Mouse (Mus musculus) heart, embryonic 13.5 days (tissue): Measurements from ENCODE around the gene Gm45713. TPM values are rescaled to one million over a fixed set of nuclear protein-coding genes. Genes with fewer than 3 reads are reported as not detected.
A peak's percentile ranks its signal among the peaks of the same experiment; 100 is the strongest.
"Not testable (repeated sequence)": the region's sequence is repeated elsewhere in the genome, so short reads cannot be mapped to it uniquely, and the experiment has no call there.

ENCODE experiments used
- ATAC-seq: fragments of 200-750 bp; cut with Nextera tagmentation; 2 replicates; pipeline ENCODE4 v1.8.0; 2017; ENCODE audit warnings: moderate TSS enrichment; ENCODE audit not compliant: insufficient number of reproducible peaks, low FRiP score, low TSS enrichment; ENCODE audit errors: extremely low read depth
- H3K27ac ChIP-seq: fragments of 300-500 bp; sonication (generic); replicated peaks from 2 replicates; pipeline ENCODE4 v1.5.1; 2015; ENCODE audit warnings: moderate library complexity, mild to moderate bottlenecking, inconsistent platforms
- H3K27me3 ChIP-seq: fragments of 300-500 bp; sonication (generic); replicated peaks from 2 replicates; pipeline ENCODE4 v1.6.1; 2015; ENCODE audit warnings: mild to moderate bottlenecking, inconsistent platforms
- H3K36me3 ChIP-seq: fragments of 300-500 bp; sonication (generic); 2 replicates; pipeline ENCODE4 v1.6.1; 2015; ENCODE audit warnings: mild to moderate bottlenecking, inconsistent platforms
- H3K4me1 ChIP-seq: fragments of 300-500 bp; sonication (generic); 2 replicates; pipeline ENCODE4 v1.6.1; 2015; ENCODE audit warnings: inconsistent platforms
- H3K4me2 ChIP-seq: fragments of 300-500 bp; sonication (generic); 2 replicates; pipeline ENCODE4 v1.6.1; 2015; ENCODE audit warnings: inconsistent platforms, mild to moderate bottlenecking, moderate library complexity
- H3K4me3 ChIP-seq: fragments of 300-500 bp; sonication (generic); 2 replicates; pipeline ENCODE4 v1.5.1; 2015; ENCODE audit warnings: moderate library complexity, mild to moderate bottlenecking, inconsistent platforms
- H3K9ac ChIP-seq: fragments of 300-500 bp; sonication (generic); 2 replicates; pipeline ENCODE4 v1.6.1; 2015; ENCODE audit warnings: inconsistent platforms, mild to moderate bottlenecking, moderate library complexity
- H3K9me3 ChIP-seq: fragments of 300-500 bp; sonication (generic); 2 replicates; pipeline ENCODE4 v1.6.1; 2016; ENCODE audit warnings: inconsistent platforms
- WGBS: fragments of 180-500 bp; shearing (Covaris S2); methylation state at CpG from one replicate; pipeline ENCODE4 v1.1.7; 2015; ENCODE audit warnings: mixed read lengths; 5-methylcytosine and 5-hydroxymethylcytosine counted together
- polyA plus RNA-seq: library from polyadenylated mRNA; unstranded; fragments of >200 nt; fragmentation: Nextera tagmentation; extraction: Ambion mirVana; gene quantifications from 2 replicates; pipeline ENCODE4 v1.2.1, GENCODE M21; 2015

The Gm45713 gene
- polyA plus RNA-seq, 1 experiment from 2014 or later = 0.17 TPM

GRCm38 (mm10) chr7:45121966-45122365 lies 14.1 kb downstream of the Gm45713 start:
- Histone ChIP-seq H3K27me3 (no peaks in the 10 kb centered on the region), H3K4me2 (0 out of 2 replicates have a peak overlapping the region, but pooled peaks have one; percentile 76), H3K4me1 (peaks cover 58% of the 10 kb centered on the region), H3K9me3 (no peaks in the 10 kb centered on the region), H3K4me3 (peak overlapping the region; percentile 5; the same call in 1 of the 2 replicates), H3K9ac (peak overlapping the region; percentile 53), H3K36me3 (peaks cover 80% of the 10 kb centered on the region), H3K27ac (peak overlapping the region; percentile 21)
- no peak for ATAC-seq

DNA sequence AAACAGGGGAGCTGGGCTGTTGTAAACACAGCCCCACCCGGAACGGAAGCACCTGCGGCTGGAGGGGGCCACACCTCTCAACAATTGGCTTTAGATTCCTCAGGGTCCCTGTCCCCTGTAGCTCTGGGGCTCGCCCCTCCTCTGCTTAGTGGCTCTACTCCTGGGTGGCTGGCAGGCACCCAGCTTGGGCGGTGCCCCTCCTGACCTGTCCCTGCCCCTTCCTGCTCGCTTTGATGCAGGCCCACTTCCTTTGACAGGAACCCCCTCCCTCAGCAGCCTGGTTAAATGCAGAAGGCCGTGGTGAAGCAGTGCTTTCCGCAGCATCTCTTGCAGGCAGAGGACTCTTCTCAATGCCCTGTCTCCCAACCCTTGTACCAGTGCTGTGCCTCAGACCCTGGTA lies 14.6 kb downstream of the Gm45713 start:
- peak overlapping the region; percentile 53 for H3K9ac ChIP-seq
- 0 out of 2 replicates have a peak overlapping the region, but pooled peaks have one; percentile 76 for H3K4me2 ChIP-seq
- peak overlapping the region; percentile 21 for H3K27ac ChIP-seq
- H3K4me3 ChIP-seq = peak overlapping the region; percentile 5; the same call in 1 of the 2 replicates
- H3K4me1 ChIP-seq = peaks cover 53% of the 10 kb centered on the region
- no peak for ATAC-seq
- H3K9me3 ChIP-seq = no peaks in the 10 kb centered on the region
- no peaks in the 10 kb centered on the region for H3K27me3 ChIP-seq
- 52% methylated on average over 7 of the region's 8 CpGs for WGBS
- peaks cover 74% of the 10 kb centered on the region for H3K36me3 ChIP-seq

- H3K4me2 ChIP-seq = no peak overlapping the region
- no peak overlapping the region for H3K4me3 ChIP-seq
- H3K9me3 ChIP-seq = no peaks in the 10 kb centered on the region
- H3K27me3 ChIP-seq = no peaks in the 10 kb centered on the region
- 73% methylated on average over 5 of the region's 5 CpGs for WGBS
- peaks cover 61% of the 10 kb centered on the region for H3K36me3 ChIP-seq
- H3K4me1 ChIP-seq = peaks cover 47% of the 10 kb centered on the region
- 0 out of 2 replicates have a peak overlapping the region, but pooled peaks have one; percentile 16 for H3K9ac ChIP-seq
- ATAC-seq = no peak
- no peak overlapping the region for H3K27ac ChIP-seq
Measured at GRCm38 (mm10) chr7:45119780-45120709, 16.0 kb downstream of the Gm45713 start.

GRCm38 (mm10) chr7:45118336-45118735 lies 17.7 kb downstream of the Gm45713 start:
- no peaks in the 10 kb centered on the region for H3K27me3 ChIP-seq
- H3K4me1 ChIP-seq = peaks cover 50% of the 10 kb centered on the region
- H3K36me3 ChIP-seq = peaks cover 56% of the 10 kb centered on the region
- H3K27ac ChIP-seq = no peak overlapping the region
- H3K9ac ChIP-seq = no peak overlapping the region
- no peak overlapping the region for H3K4me2 ChIP-seq
- no peaks in the 10 kb centered on the region for H3K9me3 ChIP-seq
- no peak for ATAC-seq
- H3K4me3 ChIP-seq = no peak overlapping the region
- 80% methylated on average over 6 of the region's 6 CpGs for WGBS

DNA sequence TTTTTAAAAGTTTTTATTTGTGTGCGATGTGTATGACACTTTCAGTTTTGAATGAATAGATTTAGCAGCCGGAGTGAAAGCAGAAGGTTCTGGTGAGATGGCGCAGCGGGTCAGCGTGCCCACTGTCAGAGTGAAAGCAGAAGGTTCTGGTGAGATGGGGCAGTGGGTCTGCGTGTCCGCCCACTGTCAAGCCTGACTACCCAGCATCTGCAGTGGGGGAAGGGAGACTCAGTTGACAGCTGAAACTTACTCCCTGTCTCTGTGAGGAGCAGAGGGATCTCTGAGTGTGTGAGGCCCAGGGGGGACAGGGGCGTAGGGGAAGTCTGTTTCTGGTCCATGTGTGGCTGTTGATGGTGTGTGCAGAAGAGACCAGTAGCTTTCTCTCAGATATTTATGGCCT lies 18.5 kb downstream of the Gm45713 start:
- no peak overlapping the region for H3K4me3 ChIP-seq
- ATAC-seq = no peak
- H3K9ac ChIP-seq = peak overlapping the region; percentile 35
- H3K9me3 ChIP-seq = no peaks in the 10 kb centered on the region
- H3K4me1 ChIP-seq = peaks cover 48% of the 10 kb centered on the region
- no peak overlapping the region for H3K4me2 ChIP-seq
- no peaks in the 10 kb centered on the region for H3K27me3 ChIP-seq
- H3K36me3 ChIP-seq = peaks cover 49% of the 10 kb centered on the region
- 81% methylated on average over 8 of the region's 8 CpGs for WGBS
- no peak overlapping the region for H3K27ac ChIP-seq

DNA sequence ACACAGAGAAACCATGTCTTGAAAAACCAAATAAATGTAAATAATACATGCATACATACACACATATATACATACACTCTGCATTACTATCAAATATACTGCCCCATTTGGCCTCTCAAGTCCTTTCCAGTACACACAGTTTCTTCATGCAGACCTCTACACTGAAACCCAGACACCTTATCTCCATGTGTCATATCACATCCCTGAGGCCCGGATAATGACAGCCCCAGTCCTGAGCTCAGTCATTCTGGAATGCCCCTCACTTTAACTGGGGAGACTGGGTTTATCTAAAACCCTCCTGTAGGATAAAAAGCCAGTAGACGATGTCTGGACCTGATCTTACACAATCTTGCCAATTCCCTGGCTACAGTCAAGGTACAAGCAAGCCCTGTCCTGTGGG lies 22.6 kb downstream of the Gm45713 start:
- Histone ChIP-seq H3K36me3 (peaks cover 9% of the 10 kb centered on the region), H3K9me3 (no peaks in the 10 kb centered on the region), H3K4me2 (no peak overlapping the region), H3K9ac (no peak overlapping the region), H3K4me3 (no peak overlapping the region), H3K27ac (peak overlapping the region; percentile 56), H3K4me1 (peaks cover 34% of the 10 kb centered on the region), H3K27me3 (no peaks in the 10 kb centered on the region)
- ATAC-seq = no peak
- 17% methylated on average over 2 of the region's 2 CpGs for WGBS

DNA sequence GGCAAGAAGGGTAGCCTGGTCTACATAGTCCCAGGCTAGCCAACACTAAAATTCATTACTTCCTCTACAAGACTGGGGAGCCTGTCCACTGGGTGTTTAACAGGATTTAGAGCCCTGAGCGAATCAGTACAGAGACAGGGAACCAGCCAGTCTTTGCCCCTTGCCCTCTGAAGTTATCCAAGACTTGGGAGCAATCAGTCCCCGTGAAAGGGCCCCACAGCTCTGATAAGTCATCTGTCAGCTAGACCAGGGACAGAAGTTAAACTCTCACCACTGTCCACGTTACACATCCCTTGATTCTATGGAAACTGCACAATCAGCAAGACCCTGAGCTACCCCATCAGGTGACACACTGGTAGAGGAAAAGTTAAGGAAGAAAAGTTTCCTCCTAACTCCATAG lies 23.5 kb downstream of the Gm45713 start:
- Histone ChIP-seq H3K4me2 (no peak overlapping the region), H3K36me3 (no peaks in the 10 kb centered on the region), H3K9me3 (no peaks in the 10 kb centered on the region), H3K4me3 (no peak overlapping the region), H3K9ac (no peak overlapping the region), H3K27ac (no peak overlapping the region), H3K27me3 (no peaks in the 10 kb centered on the region), H3K4me1 (peaks cover 26% of the 10 kb centered on the region)
- WGBS = 48% methylated on average over 3 of the region's 3 CpGs
- no peak for ATAC-seq

DNA sequence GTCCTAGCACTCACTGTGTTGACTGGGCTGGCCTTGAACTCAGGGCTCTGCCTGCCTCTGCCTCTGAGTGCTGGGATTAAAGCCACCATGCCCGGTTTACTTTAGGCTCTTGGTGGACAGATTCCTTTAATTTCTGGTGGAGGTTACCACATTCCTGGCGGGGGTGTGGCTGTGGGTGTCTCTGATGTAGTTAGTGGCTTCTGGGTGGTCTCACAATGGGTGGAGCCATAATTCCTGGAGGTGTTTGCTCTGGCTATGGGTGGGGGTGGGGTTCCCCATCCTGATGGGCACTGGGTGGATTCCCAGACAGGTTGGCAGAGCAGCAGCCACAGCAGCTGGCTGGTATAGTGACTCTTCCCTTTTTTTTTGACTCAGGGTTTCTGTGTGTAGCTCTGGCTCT lies 24.1 kb downstream of the Gm45713 start:
- Histone ChIP-seq H3K4me1 (peaks cover 25% of the 10 kb centered on the region), H3K27me3 (no peaks in the 10 kb centered on the region), H3K27ac (no peak overlapping the region), H3K9me3 (no peaks in the 10 kb centered on the region), H3K4me3 (no peak overlapping the region), H3K9ac (no peak overlapping the region), H3K36me3 (no peaks in the 10 kb centered on the region), H3K4me2 (no peak overlapping the region)
- WGBS = 55% methylated on average over 2 of the region's 2 CpGs
- ATAC-seq = no peak

DNA sequence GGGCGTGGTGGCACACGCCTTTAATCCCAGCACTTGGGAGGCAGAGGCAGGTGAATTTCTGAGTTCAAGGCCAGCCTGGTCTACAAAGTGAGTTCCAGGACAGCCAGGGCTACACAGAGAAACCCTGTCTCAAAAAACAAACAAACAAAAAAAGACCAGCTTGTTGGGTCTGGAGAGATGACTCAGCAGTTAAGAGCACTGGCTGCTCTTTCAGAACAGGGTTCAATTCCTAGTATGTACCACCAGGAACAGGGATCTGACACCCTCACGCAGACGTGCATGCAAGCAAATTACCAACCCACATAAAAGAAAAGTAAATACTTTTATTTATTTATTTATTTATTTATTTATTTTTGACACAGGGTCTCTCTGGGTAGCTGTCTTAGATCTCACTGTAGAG lies 25.9 kb downstream of the Gm45713 start:
- peaks cover 18% of the 10 kb centered on the region for H3K4me1 ChIP-seq
- ATAC-seq, H3K4me3 ChIP-seq, H3K27me3 ChIP-seq, H3K9ac ChIP-seq, H3K27ac ChIP-seq, H3K9me3 ChIP-seq, H3K4me2 ChIP-seq, H3K36me3 ChIP-seq: not testable (repeated sequence)
- WGBS = 84% methylated on average over 4 of the region's 4 CpGs

- ATAC-seq = no peak
- H3K4me2 ChIP-seq = no peak overlapping the region
- 42% methylated on average over 5 of the region's 5 CpGs for WGBS
- H3K9me3 ChIP-seq = no peaks in the 10 kb centered on the region
- H3K36me3 ChIP-seq = no peaks in the 10 kb centered on the region
- H3K27ac ChIP-seq = no peak overlapping the region
- no peak overlapping the region for H3K9ac ChIP-seq
- peaks cover 23% of the 10 kb centered on the region for H3K4me1 ChIP-seq
- no peaks in the 10 kb centered on the region for H3K27me3 ChIP-seq
- H3K4me3 ChIP-seq = no peak overlapping the region
Measured at GRCm38 (mm10) chr7:45107052-45107645, 28.9 kb downstream of the Gm45713 start.

DNA sequence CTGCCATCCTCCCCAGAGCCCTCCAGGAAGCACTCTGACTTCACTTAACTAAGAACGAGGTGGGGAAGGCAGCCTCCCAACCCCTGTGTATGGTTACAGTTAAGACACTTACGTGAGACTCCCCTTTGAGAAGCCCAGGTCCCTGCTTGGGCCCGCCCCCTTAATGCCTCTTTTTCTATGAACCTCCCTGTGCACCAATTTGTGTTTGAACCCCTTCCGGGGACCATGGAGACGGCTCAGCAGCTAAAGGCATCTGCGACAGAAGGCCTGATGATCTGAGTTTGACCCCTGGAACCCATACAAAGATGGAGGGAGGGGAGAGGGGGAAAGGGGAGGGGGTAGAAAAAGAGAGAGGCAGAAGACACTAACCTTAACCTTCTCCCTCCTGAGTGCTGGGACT lies 29.6 kb downstream of the Gm45713 start:
- no peak overlapping the region for H3K9ac ChIP-seq
- H3K4me1 ChIP-seq = peaks cover 26% of the 10 kb centered on the region
- H3K9me3 ChIP-seq = no peaks in the 10 kb centered on the region
- ATAC-seq = no peak
- H3K27me3 ChIP-seq = no peaks in the 10 kb centered on the region
- H3K4me3 ChIP-seq = no peak overlapping the region
- no peak overlapping the region for H3K27ac ChIP-seq
- 68% methylated on average over 6 of the region's 6 CpGs for WGBS
- no peaks in the 10 kb centered on the region for H3K36me3 ChIP-seq
- no peak overlapping the region for H3K4me2 ChIP-seq
